Mouse (Mus musculus): ENCODE data around the gene Tcp10b. TPM values are rescaled to one million over a fixed set of nuclear protein-coding genes. Genes with fewer than 3 reads are reported as not detected.
A peak's percentile ranks its signal among the peaks of the same experiment; 100 is the strongest.
"Not testable (repeated sequence)": the region's sequence is repeated elsewhere in the genome, so short reads cannot be mapped to it uniquely, and the experiment has no call there.

The Tcp10b gene
- polyA plus RNA-seq (2015; fragmentation: Nextera tagmentation; extraction: Ambion mirVana) = 0.13 and 0.15 TPM in 2 replicates

DNA sequence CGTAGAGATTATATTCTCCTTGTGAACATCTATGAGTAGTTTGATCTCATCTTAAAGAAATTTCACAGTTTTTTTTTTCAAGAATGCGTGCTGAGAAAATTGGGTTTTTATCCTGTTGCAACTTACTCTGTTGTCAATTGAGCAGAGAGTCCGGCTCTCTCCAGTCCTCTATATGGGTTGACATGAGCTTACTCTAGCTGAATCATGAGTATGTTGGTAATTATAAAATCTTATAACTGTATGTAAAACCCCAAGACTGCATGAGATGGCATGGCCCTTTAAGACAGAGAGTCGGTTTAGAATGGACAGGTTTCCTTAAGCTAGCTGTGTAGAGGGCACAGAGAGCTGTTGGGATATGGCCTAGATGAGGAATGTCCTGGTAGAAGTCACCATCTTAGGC, at the start of gene Tcp10b:
Gene Tcp10b, plus strand, starts transcription at position 301 of the 400 bp plus-strand sequence.
- 91% methylated on average over 4 of the region's 4 CpGs for WGBS
- not testable (repeated sequence) for H3K4me1 ChIP-seq; H3K4me3 ChIP-seq; H3K4me2 ChIP-seq; H3K9me3 ChIP-seq; ATAC-seq (replicated peaks); H3K27me3 ChIP-seq (replicated peaks); H3K27ac ChIP-seq; H3K36me3 ChIP-seq (replicated peaks); H3K9ac ChIP-seq

- no peak for ATAC-seq (replicated peaks)
- Histone ChIP-seq H3K9me3 (no peaks in the 10 kb centered on the region), H3K4me1 (peaks cover 14% of the 10 kb centered on the region), H3K36me3 (replicated peaks) (peaks cover 38% of the 10 kb centered on the region), H3K9ac (no peak overlapping the region), H3K27me3 (replicated peaks) (no peaks in the 10 kb centered on the region), H3K4me3 (no peak overlapping the region), H3K27ac (no peak overlapping the region), H3K4me2 (no peak overlapping the region)
- 63% methylated on average over 3 of the region's 3 CpGs for WGBS
Observed at GRCm38 (mm10) chr17:13013316-13013715, 47.6 kb upstream of the Tcp10b start.

GRCm38 (mm10) chr17:13036627-13037192, 24.2 kb upstream of the Tcp10b start:
- H3K4me2 ChIP-seq; H3K4me1 ChIP-seq; H3K36me3 ChIP-seq (replicated peaks); ATAC-seq (replicated peaks); H3K9me3 ChIP-seq; H3K27me3 ChIP-seq (replicated peaks); H3K27ac ChIP-seq; H3K4me3 ChIP-seq; H3K9ac ChIP-seq: not testable (repeated sequence)
- 90% methylated on average over 4 of the region's 12 CpGs for WGBS

GRCm38 (mm10) chr17:13043846-13044673, 16.8 kb upstream of the Tcp10b start:
- H3K9me3 ChIP-seq; H3K9ac ChIP-seq; H3K4me1 ChIP-seq; H3K4me2 ChIP-seq; H3K27ac ChIP-seq; H3K27me3 ChIP-seq (replicated peaks); H3K36me3 ChIP-seq (replicated peaks); H3K4me3 ChIP-seq: not testable (repeated sequence)
- 2% methylated on average over 4 of the region's 4 CpGs for WGBS
- ATAC-seq (replicated peaks) = peak; percentile 95

GRCm38 (mm10) chr17:13052124-13052813, 8.6 kb upstream of the Tcp10b start, which contains the start of gene Gpr31b:
Gene Gpr31b, minus strand, starts transcription at chr17:13052296.
- not testable (repeated sequence) for H3K4me3 ChIP-seq; H3K9ac ChIP-seq; H3K36me3 ChIP-seq (replicated peaks); H3K27me3 ChIP-seq (replicated peaks); H3K4me2 ChIP-seq; ATAC-seq (replicated peaks); H3K27ac ChIP-seq; H3K4me1 ChIP-seq; H3K9me3 ChIP-seq
- 67% methylated on average over 2 of the region's 8 CpGs for WGBS

- not testable (repeated sequence) for H3K27ac ChIP-seq; H3K36me3 ChIP-seq (replicated peaks); H3K4me3 ChIP-seq; H3K4me1 ChIP-seq; H3K9me3 ChIP-seq; H3K27me3 ChIP-seq (replicated peaks); H3K4me2 ChIP-seq; H3K9ac ChIP-seq; ATAC-seq (replicated peaks)
- 81% methylated on average over 4 of the region's 7 CpGs for WGBS
Observed at GRCm38 (mm10) chr17:13062882-13063281, 2.0 kb downstream of the Tcp10b start.

DNA sequence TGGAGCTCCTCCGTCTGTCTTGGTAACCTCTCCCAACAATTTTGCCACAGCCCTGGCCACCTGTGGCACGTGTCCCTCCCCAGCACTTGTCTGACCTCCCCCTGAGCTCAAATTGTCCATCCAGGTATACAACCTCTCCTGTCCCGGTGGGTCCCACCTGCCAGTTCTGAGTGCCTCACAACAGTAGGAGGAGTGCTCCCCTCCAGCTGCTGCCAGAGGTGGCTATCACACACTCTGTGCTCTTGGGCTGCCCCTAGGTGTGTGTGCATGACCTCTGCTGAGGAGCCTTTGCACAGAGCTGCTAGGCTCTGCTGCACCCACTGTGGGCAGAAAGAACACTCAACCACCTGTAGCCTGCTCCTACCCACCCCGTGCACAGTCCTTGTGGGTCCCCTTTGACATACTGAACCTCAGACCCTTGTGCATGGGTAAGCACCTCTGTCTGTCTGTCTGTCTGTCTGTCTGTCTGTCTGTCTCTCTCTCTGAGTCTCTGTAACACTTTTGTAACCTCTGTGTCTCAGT, 7.0 kb downstream of the Tcp10b start:
- ATAC-seq (replicated peaks); H3K27ac ChIP-seq; H3K4me1 ChIP-seq; H3K36me3 ChIP-seq (replicated peaks); H3K9me3 ChIP-seq; H3K4me3 ChIP-seq; H3K27me3 ChIP-seq (replicated peaks); H3K9ac ChIP-seq; H3K4me2 ChIP-seq: not testable (repeated sequence)
- WGBS = 80% methylated on average over 2 of the region's 4 CpGs

DNA sequence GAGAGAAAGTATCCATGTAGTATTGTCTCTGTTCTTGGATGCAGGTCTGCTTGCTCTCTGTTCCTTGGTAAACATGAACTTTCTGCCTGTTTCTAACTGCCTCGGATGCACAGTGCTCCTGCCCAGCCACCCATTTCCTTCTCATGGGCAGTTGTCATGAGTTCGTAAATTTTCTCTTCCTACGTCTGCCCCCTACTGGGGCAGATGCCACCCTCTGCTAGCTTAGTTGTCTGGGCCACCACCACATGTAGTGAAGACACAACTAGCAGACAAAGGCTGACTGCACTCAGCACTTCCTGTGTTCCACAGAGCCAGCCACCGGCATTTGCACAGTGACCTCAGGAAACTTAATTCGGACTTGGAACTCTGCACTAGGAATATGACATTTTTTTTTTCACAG, 8.3 kb downstream of the Tcp10b start:
- H3K4me1 ChIP-seq; H3K4me2 ChIP-seq; H3K27ac ChIP-seq; H3K9ac ChIP-seq; H3K27me3 ChIP-seq (replicated peaks); H3K4me3 ChIP-seq; ATAC-seq (replicated peaks); H3K36me3 ChIP-seq (replicated peaks); H3K9me3 ChIP-seq: not testable (repeated sequence)
- 76% methylated on average over 4 of the region's 5 CpGs for WGBS

- not testable (repeated sequence) for ATAC-seq (replicated peaks); H3K27ac ChIP-seq; H3K9me3 ChIP-seq; H3K27me3 ChIP-seq (replicated peaks); H3K9ac ChIP-seq; H3K4me2 ChIP-seq; H3K4me3 ChIP-seq; H3K4me1 ChIP-seq; H3K36me3 ChIP-seq (replicated peaks)
- 100% methylated on average over 1 of the region's 1 CpGs for WGBS
Observed at GRCm38 (mm10) chr17:13091510-13091909, 30.6 kb downstream of the Tcp10b start.

DNA sequence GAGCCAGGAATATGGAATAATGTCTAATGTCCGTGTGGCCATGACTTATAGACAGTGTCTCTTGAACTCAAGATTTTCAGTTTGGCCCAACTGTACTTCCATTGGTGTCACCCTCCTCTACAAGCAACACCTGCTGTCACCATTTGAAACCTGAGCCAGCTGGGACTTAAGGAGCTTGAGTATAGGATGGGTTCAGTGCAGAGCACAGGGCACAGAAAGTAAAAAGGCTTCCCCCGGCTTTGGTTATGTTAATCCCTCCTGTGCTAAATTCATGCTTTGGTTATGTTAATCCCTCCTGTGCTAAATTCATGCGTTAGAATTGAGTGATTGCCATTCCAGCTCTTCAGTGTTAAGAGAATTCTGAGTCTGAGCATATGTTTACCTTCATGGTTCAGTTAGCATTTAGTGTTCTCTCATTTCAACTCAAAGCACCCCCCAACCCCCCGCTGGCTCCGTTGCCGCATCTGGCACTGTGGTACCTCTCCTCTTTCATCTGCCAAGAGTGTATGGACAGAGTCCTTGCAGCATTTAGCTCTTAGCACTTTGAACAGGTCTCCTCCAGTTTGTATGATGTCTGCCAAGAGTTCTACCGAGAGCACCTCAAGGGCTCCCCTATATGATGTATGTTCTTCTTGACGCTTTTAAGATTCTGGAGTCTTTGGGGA, 31.3 kb downstream of the Tcp10b start:
- H3K4me3 ChIP-seq; H3K4me1 ChIP-seq; H3K27me3 ChIP-seq (replicated peaks); ATAC-seq (replicated peaks); H3K9me3 ChIP-seq; H3K36me3 ChIP-seq (replicated peaks); H3K4me2 ChIP-seq; H3K27ac ChIP-seq; H3K9ac ChIP-seq: not testable (repeated sequence)
- 40% methylated on average over 8 of the region's 8 CpGs for WGBS

DNA sequence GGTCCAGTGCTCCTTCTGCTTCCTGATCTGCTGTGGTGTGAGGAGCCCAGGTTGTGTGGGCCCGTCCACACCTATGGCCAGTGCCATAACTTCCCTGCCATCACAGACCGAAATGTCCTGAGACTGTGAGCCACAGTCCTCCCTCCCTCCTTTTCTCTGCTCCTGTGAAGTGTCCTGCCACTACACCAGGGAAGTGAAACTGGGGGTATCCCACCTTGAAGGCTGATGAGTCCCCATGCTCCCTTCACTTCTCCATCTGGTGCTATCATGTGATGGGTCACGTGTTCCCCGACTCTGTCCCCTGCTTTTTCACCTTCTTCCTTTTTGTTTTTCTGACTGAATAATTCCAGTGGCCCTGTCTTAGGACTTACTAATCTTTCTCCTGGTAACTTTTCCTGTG, 32.1 kb downstream of the Tcp10b start:
- WGBS = 95% methylated on average over 3 of the region's 4 CpGs
- not testable (repeated sequence) for H3K4me3 ChIP-seq; H3K4me2 ChIP-seq; H3K9ac ChIP-seq; H3K27me3 ChIP-seq (replicated peaks); ATAC-seq (replicated peaks); H3K27ac ChIP-seq; H3K36me3 ChIP-seq (replicated peaks); H3K9me3 ChIP-seq; H3K4me1 ChIP-seq

GRCm38 (mm10) chr17:13106563-13106962, 45.7 kb downstream of the Tcp10b start:
- H3K4me1 ChIP-seq; ATAC-seq (replicated peaks); H3K9ac ChIP-seq; H3K27me3 ChIP-seq (replicated peaks); H3K36me3 ChIP-seq (replicated peaks); H3K4me2 ChIP-seq; H3K9me3 ChIP-seq; H3K4me3 ChIP-seq; H3K27ac ChIP-seq: not testable (repeated sequence)
- WGBS = 92% methylated on average over 5 of the region's 5 CpGs

All from midbrain, embryonic 15.5 days (tissue).